9 mouse cellular contexts compared by ENCODE assay signal in genomic region chr2:168158911-168159711, GRCm38 (mm10). TPM values are rescaled to one million over a fixed set of nuclear protein-coding genes. Genes with fewer than 3 reads are reported as not detected.
DNase-seq lines count a peak whose midpoint lies in the region; ATAC-seq and TF ChIP-seq lines count a peak whose summit lies in the region.
"Had no signal": no experiment of that assay in that cellular context is flagged by ENCODE, and none has a peak within 500 bp of the region (broad histone marks: within the 10 kb centered on the region; RNA-seq: fewer than 3 reads in every experiment).

No protein-coding gene starts in this region.

- H3K27me3 ChIP-seq in embryonic facial prominence, embryonic 10.5 days (replicated peaks; ENCODE audit: low read depth, poor library complexity, severe bottlenecking) = peaks cover 69% of the 10 kb centered on the region
- H3K27me3 ChIP-seq in hindbrain, embryonic 14.5 days (ENCODE audit: control insufficient read depth, insufficient read depth, low read length) = peaks cover 8% of the 10 kb centered on the region; the same call in 1 of the 2 replicates
- H3K27me3 ChIP-seq in midbrain, postnatal 0 days (ENCODE audit: insufficient read depth, low read length) = no peaks in the 10 kb centered on the region; the same call in 1 of the 2 replicates

- H3K9me3 ChIP-seq in embryonic facial prominence, embryonic 10.5 days = no peaks in the 10 kb centered on the region
- no peaks in the 10 kb centered on the region for H3K9me3 ChIP-seq in hindbrain, embryonic 14.5 days (ENCODE audit: control insufficient read depth, low read length)
- no peaks in the 10 kb centered on the region for H3K9me3 ChIP-seq in midbrain, postnatal 0 days (ENCODE audit: low read length)
- H3K9me3 ChIP-seq: G1E had no signal

- H3K4me3 ChIP-seq in embryonic facial prominence, embryonic 10.5 days = peak overlapping the region; percentile 51
- no peak overlapping the region for H3K4me3 ChIP-seq in hindbrain, embryonic 14.5 days (replicated peaks; ENCODE audit: low read length)
- peak overlapping the region; percentile 2; the same call in 1 of the 2 replicates for H3K4me3 ChIP-seq in midbrain, postnatal 0 days (ENCODE audit: low read depth, low read length)

- DNase-seq in gastrocnemius, postnatal 14 days = peak; percentile 31
- DNase-seq in gastrocnemius, adult 18-20 months (ENCODE audit: low spot score) = no peak
- peak; percentile 84 for DNase-seq in embryonic facial prominence, embryonic 10.5 days (ENCODE audit: low spot score)
- DNase-seq in hindbrain, embryonic 14.5 days (ENCODE audit: low spot score) = no peak
- DNase-seq in liver = peak; percentile 73
- peak; percentile 40 for DNase-seq in midbrain, postnatal 0 days (ENCODE audit: low spot score)
- DNase-seq in cerebellum, adult 8-10 months = no peak
- no peak for DNase-seq in adipocyte (ENCODE audit: low spot score)

- TF ChIP-seq CTCF in midbrain, postnatal 0 days (IDR thresholded peaks at IDR 0.05) = no peak

- intact Hi-C loops in gastrocnemius, postnatal 14 days (cut with DNase I; ENCODE audit: low total_unique reads) = no loop called here

- ATAC-seq in hindbrain, embryonic 14.5 days (ENCODE audit: low FRiP score) = no peak; the same call in 1 of the 2 replicates
- ATAC-seq in midbrain, postnatal 0 days (ENCODE audit: low FRiP score) = peak; percentile 26; the same call in 1 of the 2 replicates

- 2% methylated on average over 25 of the region's 25 CpGs for WGBS in embryonic facial prominence, embryonic 10.5 days
- WGBS in hindbrain, embryonic 14.5 days = 6% methylated on average over 24 of the region's 25 CpGs
- 5% methylated on average over 23 of the region's 25 CpGs for WGBS in midbrain, postnatal 0 days

- peak overlapping the region; percentile 81 for H3K27ac ChIP-seq in embryonic facial prominence, embryonic 10.5 days (replicated peaks)
- H3K27ac ChIP-seq in hindbrain, embryonic 14.5 days = 0 out of 2 replicates have a peak overlapping the region, but pooled peaks have one; percentile 24
- no peak overlapping the region for H3K27ac ChIP-seq in midbrain, postnatal 0 days (ENCODE audit: low read depth, low read length)

- H3K4me2 ChIP-seq in hindbrain, embryonic 14.5 days (replicated peaks) = peak overlapping the region; percentile 44
- H3K4me2 ChIP-seq in midbrain, postnatal 0 days (ENCODE audit: low read depth, low read length, poor library complexity, severe bottlenecking) = peak overlapping the region; percentile 32

- peak overlapping the region; percentile 31; the same call in 1 of the 2 replicates for H3K9ac ChIP-seq in hindbrain, embryonic 14.5 days
- H3K9ac ChIP-seq in midbrain, postnatal 0 days (replicated peaks; ENCODE audit: low read length, poor library complexity, severe bottlenecking) = no peak overlapping the region

- H3K36me3 ChIP-seq in embryonic facial prominence, embryonic 10.5 days (replicated peaks) = no peaks in the 10 kb centered on the region
- no peaks in the 10 kb centered on the region for H3K36me3 ChIP-seq in hindbrain, embryonic 14.5 days (replicated peaks; ENCODE audit: control insufficient read depth, insufficient read depth)
- H3K36me3 ChIP-seq in midbrain, postnatal 0 days (ENCODE audit: insufficient read depth, low read length) = no peaks in the 10 kb centered on the region
- H3K36me3 ChIP-seq: G1E had no signal

- peaks cover 61% of the 10 kb centered on the region for H3K4me1 ChIP-seq in embryonic facial prominence, embryonic 10.5 days
- peaks cover 22% of the 10 kb centered on the region for H3K4me1 ChIP-seq in hindbrain, embryonic 14.5 days (replicated peaks; ENCODE audit: control insufficient read depth, insufficient read depth, low read length)
- no peaks in the 10 kb centered on the region; the same call in 1 of the 2 replicates for H3K4me1 ChIP-seq in midbrain, postnatal 0 days (ENCODE audit: insufficient read depth, low read length)

RNA-seq across cellular contexts. Expression of gene Adnp, which starts 47.8 kb away (rescaled TPM):
- 10 to 100 TPM; 19.4 to 23.0 TPM for total RNA-seq in gastrocnemius, postnatal 14 days (2021)
- 10 to 100 TPM; 14.4 to 15.6 TPM for total RNA-seq in gastrocnemius, adult 18-20 months (2021)
- 3.4 and 3.5 TPM in 2 replicates for polyA plus RNA-seq in embryonic facial prominence, embryonic 10.5 days (2016; fragmentation: Nextera tagmentation; extraction: Ambion mirVana)
- polyA plus RNA-seq in hindbrain, embryonic 14.5 days (2014; fragmentation: Nextera tagmentation; extraction: Ambion mirVana) = 4.7 and 5.4 TPM in 2 replicates
- 24.9 and 56.5 TPM in 2 replicates for total RNA-seq in midbrain, postnatal 0 days (2014; rRNA removed)
- 10.3 and 15.4 TPM in 2 replicates for polyA plus RNA-seq in midbrain, postnatal 0 days (2015; fragmentation: Nextera tagmentation; extraction: Ambion mirVana)

Comparison
In these comparisons a context has a peak if more than half of its experiments do, and no peak if none do; other contexts are left out.
1. DNase-seq: peak in gastrocnemius, postnatal 14 days (single experiment), embryonic facial prominence, embryonic 10.5 days (single experiment), liver (single experiment) and midbrain, postnatal 0 days (single experiment); none in gastrocnemius, adult 18-20 months (single experiment), hindbrain, embryonic 14.5 days (single experiment), cerebellum, adult 8-10 months (single experiment) and adipocyte (single experiment).